Mouse (Mus musculus) neural tube, embryonic 10.5 days (tissue): ENCODE results near the gene Ttc21b.

Experiments used
- DNase-seq: peaks from one replicate; pipeline ENCODE4 v3.0.0-alpha.2; 2017; ENCODE audit warnings: low spot score; ENCODE audit errors: extremely low spot score

Gene Ttc21b

DNA sequence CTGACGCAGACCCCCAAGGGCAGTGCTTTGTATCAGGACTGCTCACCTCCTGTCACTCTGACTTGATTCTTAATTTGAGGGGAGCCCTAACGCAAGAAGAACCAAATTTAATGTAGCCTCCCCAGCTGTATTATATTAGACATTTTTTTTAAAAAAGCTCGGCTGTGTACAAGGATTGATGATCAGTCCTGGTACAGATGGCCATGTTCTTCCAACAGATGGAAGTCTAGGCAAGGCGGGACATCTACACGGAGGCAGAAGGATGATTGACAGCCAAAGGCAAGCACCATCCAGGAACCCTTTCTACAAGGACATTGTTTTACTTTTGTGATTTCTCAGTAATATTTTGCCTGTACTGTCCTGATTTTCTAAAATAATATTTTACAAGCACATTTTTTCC lies 83.3 kb downstream of the Ttc21b start:
- DNase-seq = no peak

DNA sequence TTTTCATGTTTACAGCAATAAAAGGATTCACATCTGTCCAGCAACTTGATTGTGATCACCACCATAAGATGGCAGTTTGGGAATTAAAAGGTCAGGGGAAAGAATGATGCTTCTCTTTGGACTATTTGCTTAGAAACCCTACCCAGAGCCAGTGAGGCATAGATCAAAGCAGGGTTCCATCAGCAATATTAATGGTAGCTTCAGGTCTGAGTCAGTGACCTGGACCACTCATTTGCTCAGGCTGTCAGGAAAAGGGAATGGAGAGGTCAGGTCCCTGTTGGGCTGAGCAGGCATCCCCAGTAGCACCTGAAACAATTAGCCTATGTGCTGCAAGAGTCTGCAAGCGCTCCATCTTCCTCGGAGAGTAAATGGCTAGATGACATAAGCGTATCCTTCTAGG lies 84.8 kb downstream of the Ttc21b start:
- DNase-seq = no peak

DNA sequence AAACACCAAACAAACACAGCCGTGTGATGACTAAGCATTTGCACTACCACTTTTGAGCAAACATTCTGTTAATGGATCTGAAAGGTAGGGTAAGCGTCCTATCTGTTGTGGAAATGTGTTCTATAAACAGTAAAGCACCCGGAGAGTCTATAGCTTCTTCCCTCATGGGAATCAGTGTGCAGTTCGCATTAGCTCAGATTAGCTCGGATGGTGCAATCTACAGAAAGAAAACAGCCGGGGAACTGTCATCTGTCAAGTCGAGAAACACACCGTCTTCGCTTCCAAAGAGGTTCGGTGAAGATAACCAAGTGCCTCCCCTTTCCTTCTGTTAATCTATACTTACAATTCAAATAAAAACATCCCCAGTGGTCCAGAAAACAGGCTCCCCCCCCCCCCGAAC lies 85.7 kb downstream of the Ttc21b start:
- no peak for DNase-seq

DNA sequence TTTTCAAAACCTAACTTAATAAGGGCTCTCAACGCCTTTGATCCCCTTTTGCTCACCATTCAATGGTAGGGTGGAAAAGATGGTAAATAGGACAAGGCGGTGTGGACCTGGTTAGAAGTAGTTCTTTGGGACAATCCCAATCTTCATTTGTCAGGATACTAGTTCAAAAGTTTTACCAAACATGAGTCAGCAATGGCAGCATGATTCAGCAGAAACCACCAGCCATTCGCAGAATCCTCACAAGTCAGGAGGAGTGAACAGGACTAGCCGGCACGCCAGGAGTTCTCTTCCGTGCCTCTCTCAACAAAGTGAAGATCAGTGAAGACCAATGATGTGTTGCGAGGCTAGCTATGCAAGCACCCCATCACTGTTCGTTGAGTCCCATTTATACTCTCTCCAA lies 91.4 kb downstream of the Ttc21b start:
- no peak for DNase-seq

DNA sequence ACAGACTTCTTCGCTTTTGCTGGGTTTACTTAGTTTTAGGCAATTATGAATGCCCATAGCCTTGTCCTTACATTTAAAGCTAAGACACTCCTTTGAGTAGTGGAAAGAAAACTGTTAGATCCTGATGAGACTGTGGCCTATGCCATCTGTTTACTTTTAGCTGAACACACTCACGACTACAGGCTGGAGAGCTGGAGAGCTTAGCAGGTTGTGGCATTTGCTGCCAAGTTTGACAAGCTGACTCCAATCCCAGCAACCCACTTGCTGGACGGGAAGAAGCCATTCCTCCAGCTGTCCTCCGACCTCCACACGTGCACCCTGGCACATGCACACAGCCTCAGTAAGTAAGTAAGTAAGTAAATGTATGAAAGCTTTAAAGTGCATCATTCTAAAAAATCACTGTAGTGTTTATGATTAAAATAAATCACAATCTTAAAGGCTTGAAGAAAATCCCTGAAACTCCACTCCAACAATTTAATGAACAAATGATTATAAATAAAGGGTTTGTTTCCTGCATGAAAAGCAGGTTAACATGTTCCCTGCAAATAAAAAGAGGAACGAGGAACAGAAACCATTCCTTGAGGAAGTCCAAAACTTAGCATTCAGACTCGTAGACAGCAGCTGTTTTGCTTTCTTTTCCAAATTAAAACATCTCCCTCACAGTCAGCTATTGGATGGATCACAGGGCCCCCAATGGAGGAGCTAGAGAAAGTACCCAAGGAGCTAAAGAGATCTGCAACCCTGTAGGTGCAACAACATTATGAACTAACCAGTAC lies 98.1 kb downstream of the Ttc21b start:
- DNase-seq = no peak

DNA sequence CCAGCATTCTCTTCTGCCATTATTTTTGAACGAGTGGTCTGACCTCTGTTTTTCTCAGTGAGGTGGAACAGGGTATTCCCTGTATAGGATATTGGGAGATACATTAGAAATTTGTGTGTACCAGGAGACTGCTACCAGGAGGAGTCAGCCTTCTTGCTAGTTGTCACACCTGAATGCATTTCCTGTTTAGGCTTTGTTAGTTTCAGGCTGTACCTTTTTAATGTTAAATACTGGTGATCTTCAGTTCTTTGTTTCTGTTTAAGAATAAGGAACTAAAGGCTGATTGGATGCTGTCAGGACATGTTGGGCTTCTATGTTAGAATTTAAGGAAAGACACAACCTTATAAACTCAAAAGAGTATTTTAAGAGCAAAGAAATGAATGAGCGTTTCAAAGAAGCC lies 105.0 kb downstream of the Ttc21b start:
- no peak for DNase-seq

DNA sequence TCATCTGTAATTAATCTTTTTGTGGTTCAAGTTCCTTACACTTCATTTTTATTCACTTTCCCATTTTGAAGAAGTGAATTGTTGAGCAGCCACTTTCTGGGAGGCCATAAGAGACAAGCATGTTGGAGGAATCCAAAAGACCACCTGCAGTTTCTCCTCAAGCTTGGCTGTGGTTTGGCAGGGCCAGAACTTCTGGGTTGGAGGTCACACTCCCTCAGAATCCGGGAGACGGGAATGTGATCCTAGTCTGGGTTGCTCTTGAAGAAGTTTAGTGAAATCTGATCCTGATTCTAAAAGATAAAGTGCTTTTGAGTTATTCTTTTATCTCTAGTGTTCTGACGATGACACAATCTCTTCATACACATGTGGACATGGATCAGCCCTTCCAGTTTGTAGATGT lies 105.9 kb downstream of the Ttc21b start:
- no peak for DNase-seq

DNA sequence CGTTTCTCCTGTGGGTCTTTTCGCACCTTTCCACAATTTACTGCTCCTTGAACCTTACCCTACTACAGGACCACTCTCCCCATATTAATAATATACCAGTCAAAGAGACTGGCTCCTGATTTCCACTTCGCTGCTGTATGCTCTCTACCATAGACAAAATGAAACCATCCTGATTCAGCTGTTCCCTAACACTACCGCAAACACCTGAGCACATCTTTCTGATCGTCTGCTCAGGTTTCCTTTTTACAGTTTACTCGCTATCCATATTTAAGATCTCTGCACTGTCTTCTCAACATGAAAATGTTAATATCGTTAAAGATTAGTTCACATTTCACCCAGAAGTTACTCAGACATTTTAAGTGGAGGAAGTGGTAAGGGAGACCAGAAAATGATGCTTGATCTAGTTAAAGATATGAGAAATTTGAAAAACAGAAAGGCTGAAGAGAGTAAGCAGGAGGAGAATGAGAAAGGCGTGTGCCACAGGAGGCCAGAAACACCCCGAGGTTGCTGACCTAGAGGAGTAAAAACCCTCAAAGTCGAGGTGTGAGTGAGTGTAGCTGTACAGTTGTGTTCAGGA lies 107.7 kb downstream of the Ttc21b start:
- DNase-seq = no peak

DNA sequence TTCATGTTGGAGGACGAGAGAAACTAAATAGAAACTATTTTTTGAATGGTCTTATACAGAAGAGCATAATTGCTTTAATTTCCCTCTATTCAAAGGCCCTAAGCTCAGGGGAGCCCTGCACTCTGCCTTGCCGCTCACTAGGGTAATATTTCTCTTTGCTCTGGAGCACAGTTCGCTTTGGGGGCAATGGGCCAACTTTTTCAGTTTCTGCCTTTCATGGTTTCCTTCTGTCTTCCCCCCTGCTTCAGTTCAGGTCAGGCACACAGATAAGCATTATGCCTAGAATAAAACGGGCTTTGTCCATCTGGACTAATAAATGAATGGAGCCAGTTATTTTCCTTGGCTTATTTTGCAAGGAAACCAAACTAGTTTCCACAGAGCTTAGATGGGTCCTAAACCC lies 109.9 kb downstream of the Ttc21b start:
- no peak for DNase-seq

DNA sequence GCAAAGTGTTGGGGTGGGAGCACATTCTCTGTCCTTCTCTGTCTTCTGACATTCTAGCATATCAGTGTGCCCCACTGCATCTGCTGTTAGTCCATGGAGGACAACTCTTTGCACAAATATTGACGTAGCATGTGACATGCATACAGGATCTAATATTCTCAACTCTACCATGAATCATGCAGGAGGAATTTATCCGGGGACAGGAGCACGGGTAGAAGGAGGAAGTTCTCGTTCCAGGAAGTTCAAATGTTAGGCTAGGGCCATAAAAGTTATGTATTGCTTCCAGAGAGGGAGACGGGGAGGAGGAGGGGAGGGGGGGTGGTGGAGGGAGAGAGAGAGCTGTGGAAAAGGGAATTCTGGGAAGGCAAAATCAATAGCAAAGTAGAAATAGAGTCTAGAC lies 111.6 kb downstream of the Ttc21b start:
- DNase-seq = no peak

DNA sequence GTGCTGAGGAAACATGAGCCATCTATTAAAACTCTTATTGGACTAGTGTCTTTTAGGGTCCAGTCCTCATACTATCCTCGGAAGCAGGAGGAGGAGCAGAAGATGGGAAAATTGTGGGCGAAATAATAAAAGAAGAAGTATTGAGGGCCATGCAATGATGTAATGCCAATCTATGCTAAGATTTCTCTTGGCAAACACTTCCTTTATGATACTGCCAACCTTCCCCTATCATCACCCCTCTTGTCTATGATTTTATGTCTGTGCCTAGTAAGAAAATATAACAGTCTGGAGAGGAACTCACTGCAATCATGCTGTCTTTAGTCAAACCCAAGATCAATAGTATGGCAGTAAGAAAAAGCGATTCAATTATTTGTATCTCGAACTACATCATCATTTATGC lies 113.1 kb downstream of the Ttc21b start:
- no peak for DNase-seq

DNA sequence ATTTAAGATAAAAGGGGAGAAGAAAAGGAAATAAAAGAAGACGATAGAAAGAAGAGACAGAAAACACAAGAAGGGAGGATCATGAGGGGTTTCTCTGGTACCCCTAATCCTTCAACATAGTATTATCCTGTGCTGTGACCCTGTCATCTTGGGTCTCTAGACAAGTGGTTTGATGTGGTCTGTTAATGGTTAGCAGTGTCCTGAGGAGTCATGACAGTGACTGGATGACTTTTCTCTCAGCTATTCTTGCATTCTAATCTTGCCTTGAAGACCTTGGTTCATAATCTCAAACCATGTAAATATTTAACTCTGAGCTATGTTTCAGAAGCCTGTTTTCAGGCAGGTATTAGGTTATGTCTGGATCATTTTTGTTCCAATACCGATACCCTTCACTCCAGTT lies 113.7 kb downstream of the Ttc21b start:
- DNase-seq = no peak

DNA sequence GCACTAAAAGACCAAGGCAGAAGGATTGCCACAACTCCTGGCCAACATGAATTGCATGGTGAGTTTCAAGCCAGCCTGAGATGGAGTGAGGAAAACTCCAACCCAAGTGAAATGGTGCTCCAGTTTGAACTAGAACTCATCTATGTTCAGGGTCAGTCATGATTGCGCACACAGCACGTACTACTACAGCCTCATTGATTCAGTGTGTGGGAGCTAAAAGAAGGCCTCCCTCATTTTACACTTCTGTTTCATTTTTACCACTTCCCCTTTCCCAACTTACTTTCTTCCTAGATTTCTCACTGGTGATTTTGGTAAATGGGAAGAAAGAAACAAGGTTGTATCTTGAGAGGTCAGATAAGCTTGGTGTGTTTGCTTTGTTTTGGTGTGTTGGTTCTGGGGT lies 114.1 kb downstream of the Ttc21b start:
- no peak for DNase-seq

DNA sequence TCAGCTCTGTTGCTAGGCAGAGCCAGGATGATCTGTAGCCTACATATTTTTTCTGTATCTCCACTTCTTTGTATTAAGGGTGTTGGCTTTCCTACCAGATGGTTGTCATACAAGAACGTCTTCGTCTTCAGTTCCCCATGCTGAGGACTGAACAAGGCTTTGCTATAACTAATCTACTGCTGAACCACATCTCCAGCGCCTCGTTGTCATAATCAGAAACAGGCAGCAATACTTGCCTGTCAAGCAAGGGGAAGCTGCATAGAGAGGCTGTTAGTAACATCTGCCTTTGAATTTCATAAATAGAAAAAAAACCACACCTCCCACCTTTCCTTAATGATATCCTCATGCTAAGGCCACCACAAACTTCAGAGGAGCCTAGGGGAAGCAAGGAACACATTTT lies 116.2 kb downstream of the Ttc21b start:
- DNase-seq = no peak
